Mouse (Mus musculus) testis, adult 2 months (tissue): Measurements from ENCODE around the gene Gosr2. TPM values are rescaled to one million over a fixed set of nuclear protein-coding genes. Genes with fewer than 3 reads are reported as not detected.

ENCODE experiments used
- H3K27ac ChIP-seq: fragments of 200-500 bp; 2 replicates; pipeline ENCODE4 v1.5.1; 2012; ENCODE audit warnings: low read depth, low read length; ENCODE audit not compliant: control insufficient read depth, insufficient read depth
- H3K27me3 ChIP-seq: fragments of 200-500 bp; 2 replicates; pipeline ENCODE4 v1.6.1; 2012; ENCODE audit warnings: mild to moderate bottlenecking, low read length, moderate library complexity; ENCODE audit not compliant: control insufficient read depth, insufficient read depth
- H3K36me3 ChIP-seq: fragments of 200-500 bp; 2 replicates; pipeline ENCODE4 v1.6.1; 2012; ENCODE audit warnings: mild to moderate bottlenecking, low read length; ENCODE audit not compliant: control insufficient read depth, insufficient read depth
- H3K4me1 ChIP-seq: fragments of 200-500 bp; 2 replicates; pipeline ENCODE4 v1.6.1; 2012; ENCODE audit warnings: low read length; ENCODE audit not compliant: control insufficient read depth, insufficient read depth
- H3K4me3 ChIP-seq: fragments of 200-500 bp; 2 replicates; pipeline ENCODE4 v1.5.1; 2012; ENCODE audit warnings: low read depth, mild to moderate bottlenecking, low read length, moderate library complexity, mixed read lengths; ENCODE audit not compliant: control insufficient read depth
- CTCF ChIP-seq: fragments of 200-500 bp; IDR thresholded peaks from 2 replicates; pipeline ENCODE4 v1.5.1; 2012; ENCODE audit warnings: low read depth, mild to moderate bottlenecking, inconsistent platforms, low read length, moderate library complexity; ENCODE audit not compliant: control insufficient read depth, insufficient read depth, insufficient replicate concordance
- POLR2A ChIP-seq: fragments of 200-500 bp; IDR thresholded peaks from 2 replicates; pipeline ENCODE4 v1.6.1; 2012; ENCODE audit warnings: low read depth, mild to moderate bottlenecking, inconsistent platforms, low read length, moderate library complexity; ENCODE audit not compliant: control insufficient read depth
- polyA plus RNA-seq: library from polyadenylated mRNA; depleted of rRNA; stranded (reverse); fragments of >200 nt; gene quantifications from 2 replicates; pipeline ENCODE4 v1.2.3, GENCODE M21; 2012

The Gosr2 gene
- polyA plus RNA-seq, 1 experiment, result 150 TPM

- H3K27ac ChIP-seq, result no peak overlapping the region
- H3K36me3 ChIP-seq, result no peaks in the 10 kb centered on the region
- H3K4me3 ChIP-seq, result no peak overlapping the region
- no peaks in the 10 kb centered on the region for H3K4me1 ChIP-seq
- TF ChIP-seq POLR2A (no peak), CTCF (no peak)
- no peaks in the 10 kb centered on the region for H3K27me3 ChIP-seq
These were observed 30.7 kb downstream of the Gosr2 start for GRCm38 (mm10) chr11:103666907-103667426.

- H3K4me1 ChIP-seq, result no peaks in the 10 kb centered on the region
- no peaks in the 10 kb centered on the region for H3K36me3 ChIP-seq
- TF ChIP-seq CTCF (no peak), POLR2A (no peak)
- no peak overlapping the region for H3K27ac ChIP-seq
- no peak overlapping the region for H3K4me3 ChIP-seq
- H3K27me3 ChIP-seq, result no peaks in the 10 kb centered on the region
These were observed 31.4 kb downstream of the Gosr2 start for GRCm38 (mm10) chr11:103666181-103666906.

GRCm38 (mm10) chr11:103665695-103666094 lies 32.0 kb downstream of the Gosr2 start:
- TF ChIP-seq CTCF, result no peak
- no peak for TF ChIP-seq POLR2A
- H3K36me3 ChIP-seq, result no peaks in the 10 kb centered on the region
- H3K27me3 ChIP-seq, result no peaks in the 10 kb centered on the region
- H3K27ac ChIP-seq, result no peak overlapping the region
- no peaks in the 10 kb centered on the region for H3K4me1 ChIP-seq
- no peak overlapping the region for H3K4me3 ChIP-seq

- no peaks in the 10 kb centered on the region for H3K36me3 ChIP-seq
- TF ChIP-seq POLR2A, result no peak
- TF ChIP-seq CTCF, result no peak
- no peak overlapping the region for H3K4me3 ChIP-seq
- no peaks in the 10 kb centered on the region for H3K27me3 ChIP-seq
- H3K27ac ChIP-seq, result no peak overlapping the region
- no peaks in the 10 kb centered on the region for H3K4me1 ChIP-seq
These were observed 34.6 kb downstream of the Gosr2 start for GRCm38 (mm10) chr11:103663119-103663518.

- H3K27me3 ChIP-seq, result no peaks in the 10 kb centered on the region
- H3K4me3 ChIP-seq, result no peak overlapping the region
These were observed 35.2 kb downstream of the Gosr2 start for GRCm38 (mm10) chr11:103662546-103662945.

GRCm38 (mm10) chr11:103661863-103662262 lies 35.8 kb downstream of the Gosr2 start:
- Histone ChIP-seq H3K27ac (no peak overlapping the region), H3K4me3 (no peak overlapping the region), H3K27me3 (no peaks in the 10 kb centered on the region), H3K4me1 (no peaks in the 10 kb centered on the region), H3K36me3 (no peaks in the 10 kb centered on the region)
- TF ChIP-seq POLR2A, result no peak

More at GRCm38 (mm10) chr11:103662546-103662945, 35.2 kb downstream of the Gosr2 start:
- Histone ChIP-seq H3K4me1 (no peaks in the 10 kb centered on the region), H3K27ac (no peak overlapping the region), H3K36me3 (no peaks in the 10 kb centered on the region)
- TF ChIP-seq POLR2A, result no peak
- TF ChIP-seq CTCF, result no peak

- Histone ChIP-seq H3K27me3 (no peaks in the 10 kb centered on the region), H3K27ac (no peak overlapping the region), H3K4me1 (no peaks in the 10 kb centered on the region), H3K36me3 (no peaks in the 10 kb centered on the region), H3K4me3 (no peak overlapping the region)
- TF ChIP-seq POLR2A (no peak), CTCF (no peak)
These were observed 39.5 kb downstream of the Gosr2 start for GRCm38 (mm10) chr11:103658189-103658588.
